Mouse (Mus musculus) yolk sac, embryonic 10.5 days (tissue): ENCODE data around the gene Spty2d1.

Experiments
- DNase-seq: peaks from one replicate; pipeline ENCODE4 v3.0.0-alpha.2; 2017; ENCODE audit warnings: low spot score

Gene Spty2d1

DNA sequence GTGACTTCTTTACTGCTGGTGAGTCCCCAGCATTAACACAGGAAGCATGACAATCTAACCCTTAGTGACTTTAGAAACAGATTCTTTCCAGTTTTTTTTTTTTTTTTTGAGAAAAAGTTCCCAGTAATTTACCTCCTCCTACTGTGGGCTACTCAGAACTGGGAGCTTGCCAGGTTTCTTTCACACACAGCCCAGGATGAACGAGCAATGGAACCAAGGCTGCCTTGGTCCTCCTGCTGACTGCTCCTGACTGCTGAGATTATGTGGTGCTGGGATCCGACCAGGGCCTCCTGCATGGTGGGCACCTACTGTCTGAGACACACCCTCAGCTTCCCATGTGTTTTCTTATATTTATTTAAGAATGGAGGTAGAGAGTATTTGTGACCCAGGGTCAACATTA lies 21.1 kb downstream of the Spty2d1 start:
- no peak for DNase-seq

DNA sequence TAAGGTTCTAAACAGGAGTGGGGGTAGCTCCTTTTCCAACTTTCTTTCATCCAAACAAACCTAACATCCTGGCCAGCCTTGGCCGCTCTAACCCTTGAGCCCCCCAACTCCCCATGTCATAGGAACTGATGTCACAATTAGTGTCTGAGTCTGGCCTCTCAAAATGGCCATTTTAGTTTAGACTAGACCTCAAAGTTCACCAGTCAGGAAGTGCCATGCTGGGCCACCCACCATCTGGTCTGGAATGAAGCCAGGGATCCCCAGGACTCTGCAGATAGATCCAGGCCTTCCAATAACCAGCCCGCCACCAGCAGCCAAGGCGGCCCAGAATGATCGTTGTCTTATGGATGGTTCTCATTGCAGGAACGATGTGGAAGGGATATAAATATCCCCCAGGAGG lies 21.6 kb downstream of the Spty2d1 start:
- DNase-seq, result no peak

DNA sequence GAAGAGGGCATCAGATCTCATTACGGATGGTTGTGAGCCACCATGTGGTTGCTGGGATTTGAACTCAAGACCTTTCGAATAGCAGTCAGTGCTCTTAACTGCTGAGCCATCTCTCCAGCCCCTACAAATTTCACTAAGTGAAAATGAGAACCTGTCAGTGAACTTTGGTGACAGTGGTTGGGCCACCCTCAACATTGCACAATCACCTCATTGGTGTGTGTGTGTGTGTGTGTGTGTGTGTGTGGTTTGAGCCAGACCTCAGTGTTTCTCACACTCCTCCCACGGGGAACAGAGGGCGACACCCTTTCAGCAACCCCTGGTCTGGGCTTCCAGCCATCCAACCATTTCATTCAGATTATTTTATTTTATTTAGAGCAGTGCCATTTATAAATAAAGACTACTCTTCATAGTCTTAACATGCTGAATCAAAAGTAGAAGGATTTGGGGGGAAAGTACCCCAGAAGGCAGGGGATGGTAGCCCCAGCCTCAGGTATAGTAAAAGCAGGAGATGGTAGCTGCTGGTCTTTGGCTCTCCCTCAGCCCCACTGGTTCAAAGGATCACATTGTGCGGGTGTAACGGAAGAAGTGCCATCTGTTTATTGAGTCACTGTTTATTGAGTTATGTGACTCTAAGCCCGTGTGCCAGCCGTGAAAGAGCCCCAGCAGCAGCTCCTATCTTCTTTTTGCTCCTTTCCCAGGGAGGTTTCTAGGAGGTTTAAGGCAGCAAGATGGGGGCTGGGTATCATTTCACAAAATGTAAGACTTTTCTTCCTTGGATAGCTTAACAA lies 22.3 kb downstream of the Spty2d1 start:
- no peak for DNase-seq

DNA sequence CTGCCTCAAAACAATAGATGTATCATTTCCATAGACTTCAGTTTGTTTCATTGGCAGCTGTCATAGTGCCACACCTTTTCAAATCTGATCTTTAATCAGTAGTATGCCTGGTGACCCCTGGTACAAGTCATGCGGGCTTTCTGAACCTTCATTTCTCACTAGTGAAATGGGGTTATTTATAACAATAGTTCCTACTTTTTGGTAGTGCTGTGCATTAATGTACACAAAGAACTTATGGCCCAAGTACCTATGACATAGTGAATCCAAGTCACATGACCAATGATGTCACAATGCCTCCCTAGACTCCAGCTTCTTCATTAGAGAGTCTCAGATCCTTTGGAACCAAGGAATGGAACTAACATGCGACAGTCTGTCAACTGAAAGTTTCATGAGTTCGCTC lies 24.9 kb downstream of the Spty2d1 start, which contains the start of gene Gm9999:
TSS of gene Gm9999 (plus strand) at position 301 of the 400 bp plus-strand sequence.
- no peak for DNase-seq

DNA sequence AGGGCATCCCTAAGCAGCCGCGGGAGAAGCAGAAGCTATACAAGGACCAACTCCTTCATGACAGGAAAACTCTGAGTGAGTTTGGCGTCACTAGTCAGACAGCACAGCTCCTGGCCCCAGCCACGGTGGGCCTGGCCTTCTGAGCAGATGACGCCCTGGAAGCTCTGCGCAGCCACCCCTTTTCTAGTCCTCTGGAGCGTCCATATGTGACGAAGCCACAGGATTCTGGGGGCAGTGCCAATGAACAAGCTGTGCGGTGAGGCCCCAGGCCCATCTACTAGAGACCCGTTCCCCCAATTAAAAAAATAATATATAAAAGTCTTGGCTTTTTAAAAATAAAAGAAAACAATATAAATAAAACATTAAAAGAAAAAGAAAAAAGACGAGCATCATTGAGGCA lies 32.8 kb downstream of the Spty2d1 start:
- no peak for DNase-seq

DNA sequence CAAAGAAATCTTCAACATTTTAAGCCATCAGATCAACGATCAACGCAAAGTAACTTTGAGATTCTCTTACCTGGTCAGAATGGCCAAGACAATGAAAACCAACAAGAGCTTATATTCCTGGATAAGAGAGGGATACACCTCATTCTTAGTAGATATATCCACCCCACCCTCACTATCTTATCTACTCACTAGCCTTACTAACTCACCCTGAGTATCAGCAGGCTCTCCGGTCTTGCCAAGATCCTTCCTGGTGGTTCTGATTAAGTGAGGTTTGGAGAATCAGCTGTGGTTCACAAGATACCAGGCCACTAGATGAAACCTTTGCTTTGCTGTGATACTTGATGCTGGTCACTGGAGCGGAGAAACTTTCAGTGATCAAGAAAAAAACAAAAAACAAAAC lies 33.6 kb downstream of the Spty2d1 start:
- DNase-seq, result no peak

DNA sequence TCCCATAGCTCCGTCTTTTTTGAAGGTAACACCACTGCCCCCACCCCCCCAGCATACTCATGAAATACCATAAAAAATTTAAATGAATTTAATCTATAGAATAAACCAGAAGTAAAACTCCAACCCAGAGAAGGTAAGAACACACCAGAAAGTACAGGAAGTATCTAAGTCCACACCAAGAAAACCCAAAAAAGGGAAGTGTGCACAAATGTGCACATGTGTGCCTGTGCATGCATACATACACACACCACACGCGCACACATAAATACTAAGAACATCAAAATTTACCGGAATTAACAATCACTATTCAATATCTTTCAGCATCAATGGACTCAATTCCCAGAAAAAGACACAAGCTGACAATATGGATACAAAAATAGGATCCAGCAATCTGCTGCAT lies 38.3 kb downstream of the Spty2d1 start:
- DNase-seq, result no peak

DNA sequence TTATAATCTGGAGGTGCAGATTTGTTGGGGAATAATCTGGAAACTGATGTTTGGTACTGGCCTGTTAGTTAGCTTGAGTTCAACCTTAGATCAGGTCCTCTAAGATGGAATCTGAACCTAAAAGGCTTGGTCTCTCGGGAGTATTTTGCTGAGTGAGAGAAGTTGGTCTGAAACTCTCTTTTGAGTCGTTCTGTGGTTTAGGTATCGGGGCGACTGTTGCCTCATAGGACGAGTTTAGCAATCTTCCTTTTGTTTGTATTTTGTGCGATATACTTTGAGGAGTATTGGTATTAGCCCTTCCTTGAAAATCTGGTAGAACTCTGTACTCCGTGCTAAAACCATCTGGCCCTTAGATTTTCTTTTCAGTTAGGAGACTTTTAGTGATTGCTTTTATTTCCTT lies 44.1 kb downstream of the Spty2d1 start:
- DNase-seq, result no peak

DNA sequence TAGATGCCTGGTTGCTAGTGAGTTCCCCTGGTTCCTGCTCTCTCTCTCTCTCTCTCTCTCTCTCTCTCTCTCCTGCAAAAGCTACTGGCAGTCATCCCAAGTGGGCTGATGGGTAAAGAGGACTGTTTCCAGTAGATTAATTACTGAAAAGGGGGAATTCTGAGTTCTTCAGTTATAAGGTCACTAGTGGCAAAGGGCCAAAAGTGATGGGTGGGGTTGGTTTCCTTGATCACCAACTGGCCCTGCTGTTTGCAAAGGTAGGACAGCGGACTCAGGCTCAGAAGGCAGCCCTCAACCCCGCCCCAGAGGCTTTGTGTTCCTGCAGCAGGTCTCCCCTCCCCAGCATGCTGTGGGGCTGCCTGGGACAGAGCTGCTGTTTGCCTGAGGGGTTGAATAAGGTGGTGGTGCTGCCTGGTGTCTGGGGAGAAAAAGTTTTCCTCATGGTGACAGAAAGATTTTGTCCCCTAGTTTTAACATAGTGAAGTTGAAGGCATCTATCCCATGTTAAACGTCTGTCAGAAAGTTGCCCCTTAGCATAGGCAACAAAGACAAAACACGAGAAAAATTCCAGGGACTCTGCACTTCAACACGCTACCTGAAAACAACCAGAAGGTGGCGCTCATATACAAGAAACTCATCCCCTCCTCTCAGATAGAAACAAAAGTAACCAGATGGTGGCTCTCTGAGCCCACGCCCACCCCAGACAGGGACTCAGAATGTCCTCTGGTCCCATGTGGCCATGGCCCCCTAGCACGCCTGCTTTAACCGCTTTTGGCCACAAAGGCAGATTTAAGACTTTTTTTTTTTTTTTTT lies 45.2 kb downstream of the Spty2d1 start:
- peak; percentile 62 for DNase-seq

DNA sequence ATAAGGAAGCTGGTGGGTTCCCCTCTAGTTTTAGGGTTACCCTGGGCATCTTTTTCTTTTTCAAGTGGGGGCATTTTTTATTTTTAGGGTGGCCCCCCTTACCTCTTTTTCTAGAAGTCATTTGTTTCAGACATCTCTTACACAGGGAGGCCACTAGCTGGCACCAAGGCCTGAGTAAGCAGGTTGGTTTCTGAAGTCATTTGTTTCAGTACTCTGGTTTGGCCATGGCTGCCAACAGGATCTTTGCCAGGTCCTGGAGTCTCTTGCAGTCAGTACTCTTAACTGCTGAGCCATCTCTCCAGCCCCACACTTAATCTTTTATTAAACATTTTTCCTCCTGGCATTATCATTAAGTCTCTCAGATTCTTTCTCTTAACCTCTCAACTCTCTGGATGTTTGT lies 46.1 kb downstream of the Spty2d1 start:
- no peak for DNase-seq

DNA sequence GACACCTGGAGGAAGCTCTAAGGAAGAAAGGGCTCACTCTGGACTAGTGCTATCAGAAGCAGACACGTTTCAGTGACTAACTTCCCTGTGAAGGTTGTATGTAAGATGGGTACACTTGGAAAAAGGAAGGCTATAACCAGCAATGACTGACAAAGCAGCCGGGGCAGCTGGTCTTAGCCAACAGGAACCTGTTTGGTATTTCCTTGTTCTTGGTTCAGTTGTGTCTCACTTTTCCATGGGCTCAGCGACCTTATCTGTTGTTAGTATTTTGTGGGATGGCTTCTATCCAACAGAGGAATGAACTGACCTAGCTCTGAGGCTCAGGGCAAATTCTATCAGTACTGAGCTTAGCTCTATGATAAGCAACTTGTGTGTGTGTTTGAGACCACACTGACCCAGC lies 47.2 kb downstream of the Spty2d1 start:
- no peak for DNase-seq

DNA sequence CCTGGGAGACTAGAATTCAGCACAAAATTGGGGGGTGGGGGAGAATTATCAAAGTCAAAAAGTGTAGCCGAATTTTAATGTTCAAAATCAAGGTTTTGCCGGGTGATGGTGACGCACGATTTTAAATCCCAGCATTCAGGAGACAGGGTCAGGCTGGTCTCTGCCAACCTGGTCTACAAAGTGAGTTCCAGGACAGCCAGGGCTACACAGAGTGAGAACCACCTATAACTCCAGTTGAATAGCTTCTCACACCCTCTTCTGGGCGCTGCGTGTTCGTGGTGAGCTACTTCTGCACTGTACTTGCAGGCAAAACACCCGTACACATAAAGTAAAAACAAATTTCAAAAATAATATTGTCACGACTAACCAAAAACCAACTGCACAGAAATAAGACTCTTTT lies 49.4 kb downstream of the Spty2d1 start:
- no peak for DNase-seq

DNA sequence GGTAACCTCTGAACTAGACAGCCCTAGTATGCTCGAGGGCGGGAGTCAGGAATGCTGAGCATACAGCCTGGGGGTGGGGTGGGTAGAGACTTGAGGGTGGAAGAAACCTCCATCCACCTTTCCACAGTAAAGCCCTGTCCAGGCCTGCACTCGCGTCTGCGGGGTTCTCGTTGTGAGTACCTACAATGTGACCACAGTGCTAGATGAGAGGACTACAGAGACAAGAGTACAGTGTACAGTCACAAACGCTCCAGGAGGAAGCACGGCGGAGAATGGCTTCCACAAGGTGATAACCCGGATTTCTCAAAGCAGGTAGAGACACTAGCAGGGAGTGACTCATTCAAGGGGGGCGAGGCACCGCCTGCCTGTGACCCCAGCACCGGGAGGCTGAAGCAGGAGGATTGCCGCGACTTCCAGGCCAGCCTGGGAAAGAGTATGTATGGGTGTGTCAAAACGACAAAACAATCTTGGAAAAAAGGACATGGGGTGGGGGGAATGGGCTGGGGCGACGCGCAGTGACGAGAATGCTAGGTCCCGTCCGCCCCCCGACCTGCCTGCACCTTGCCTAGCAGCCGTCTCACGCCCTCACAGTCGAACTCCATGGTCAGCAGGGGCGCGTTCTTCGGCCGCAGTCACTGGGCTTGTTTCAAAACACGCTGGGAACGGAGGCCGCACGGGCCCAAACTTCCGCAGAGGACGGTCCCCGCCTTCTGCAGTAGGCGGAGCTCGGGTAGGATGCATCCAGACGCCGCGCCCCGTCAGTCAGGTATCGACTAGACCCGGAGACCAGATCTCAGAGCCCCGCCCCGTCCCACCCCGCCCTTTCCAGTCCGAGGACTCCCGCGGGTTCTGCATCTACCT lies 50.1 kb downstream of the Spty2d1 start, which contains the start of gene Uevld:
TSS of gene Uevld (minus strand) at position 697 of the 861 bp plus-strand sequence.
- peak; percentile 97 for DNase-seq
